Mouse (Mus musculus) liver, postnatal 0 days (tissue): ENCODE measurements at regions not wholly inside any gene's neighbourhood (a gene's known extent, or its start where the extent isn't known, plus 50 kb on each side); places are given as distances from the start of the nearest gene placed in this dataset.

Experiments used
- CTCF ChIP-seq: sonication (generic); IDR thresholded peaks from 2 replicates; pipeline ENCODE4 v1.5.1; 2016; ENCODE audit warnings: antibody characterized with exemption, low read depth
- EP300 ChIP-seq: IDR thresholded peaks from 2 replicates; pipeline ENCODE4 v1.6.1; 2016; ENCODE audit warnings: antibody characterized with exemption, low read depth, mild to moderate bottlenecking

DNA sequence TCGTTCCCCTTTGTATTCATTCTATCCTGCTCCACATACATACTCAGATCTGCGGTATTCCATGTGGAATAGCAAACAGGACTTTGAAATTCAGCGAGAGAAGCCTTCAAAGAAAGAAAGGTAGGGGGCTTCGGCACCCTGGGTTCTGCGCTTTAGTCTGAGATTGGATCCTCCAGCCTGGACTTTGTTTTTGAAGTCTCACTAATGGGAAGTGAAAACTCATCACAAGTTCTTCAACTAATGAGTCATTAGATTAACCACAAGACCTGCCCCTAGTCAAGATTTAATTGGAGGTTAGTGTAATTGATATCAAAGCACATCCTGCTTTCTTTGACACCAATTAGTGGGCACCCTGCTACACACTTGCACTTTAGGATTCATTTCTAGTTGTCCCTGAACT is 492.5 kb upstream of the Zfp960 start:
- TF ChIP-seq CTCF, result no peak
- no peak for TF ChIP-seq EP300
